Mouse (Mus musculus): ENCODE measurements around the gene Chrm1.

GRCm38 (mm10) chr19:8683627-8684026 is 20.0 kb downstream of the Chrm1 start:
- TF ChIP-seq CTCF (IDR thresholded peaks at IDR 0.05; ENCODE audit: low read depth) (no peak), EP300 (IDR thresholded peaks at IDR 0.05; ENCODE audit: low read depth) (no peak)

Data from liver, embryonic 14.5 days (tissue).